Mouse (Mus musculus): ENCODE measurements at regions not wholly inside any gene's neighbourhood (a gene's known extent, or its start where the extent isn't known, plus 50 kb on each side); places are given as distances from the start of the nearest gene placed in this dataset.

GRCm38 (mm10) chr13:59315811-59316210 is 269.2 kb downstream of the Agtpbp1 start:
- DNase-seq (ENCODE audit: low spot score in 2 of 2) = no peak

GRCm38 (mm10) chr13:59314419-59314818 is 270.6 kb downstream of the Agtpbp1 start:
- no peak for DNase-seq (ENCODE audit: low spot score in 2 of 2)

- DNase-seq (ENCODE audit: low spot score in 2 of 2) = no peak
Observed at GRCm38 (mm10) chr13:59313725-59314330, 271.2 kb downstream of the Agtpbp1 start.

- no peak for DNase-seq (ENCODE audit: low spot score in 2 of 2)
Observed at GRCm38 (mm10) chr13:59292905-59293304, 292.1 kb downstream of the Agtpbp1 start.

- DNase-seq (ENCODE audit: low spot score in 2 of 2) = no peak
Observed at GRCm38 (mm10) chr13:59289127-59289526, 295.9 kb downstream of the Agtpbp1 start.

GRCm38 (mm10) chr13:59281199-59281598 is 303.8 kb downstream of the Agtpbp1 start:
- DNase-seq (ENCODE audit: low spot score in 2 of 2) = no peak

- no peak for DNase-seq (ENCODE audit: low spot score in 2 of 2)
Observed at GRCm38 (mm10) chr13:59279136-59279535, 305.9 kb downstream of the Agtpbp1 start.

- DNase-seq (ENCODE audit: low spot score in 2 of 2) = no peak
Observed at GRCm38 (mm10) chr13:59271661-59272060, 313.4 kb downstream of the Agtpbp1 start.

GRCm38 (mm10) chr13:59266854-59267253 is 318.2 kb downstream of the Agtpbp1 start:
- DNase-seq (ENCODE audit: low spot score in 2 of 2) = no peak

GRCm38 (mm10) chr13:59264126-59264525 is 320.9 kb downstream of the Agtpbp1 start:
- no peak for DNase-seq (ENCODE audit: low spot score in 2 of 2)

GRCm38 (mm10) chr13:59261924-59262323 is 323.1 kb downstream of the Agtpbp1 start:
- no peak for DNase-seq (ENCODE audit: low spot score in 2 of 2)

- no peak for DNase-seq (ENCODE audit: low spot score in 2 of 2)
Observed at GRCm38 (mm10) chr13:59255798-59256435, 329.1 kb downstream of the Agtpbp1 start.

- DNase-seq (ENCODE audit: low spot score in 2 of 2) = no peak
Observed at GRCm38 (mm10) chr13:59253667-59254558, 331.1 kb downstream of the Agtpbp1 start.

GRCm38 (mm10) chr13:59251252-59252006 is 333.6 kb downstream of the Agtpbp1 start:
- no peak for DNase-seq (ENCODE audit: low spot score in 2 of 2)

GRCm38 (mm10) chr13:59248411-59248810 is 336.6 kb downstream of the Agtpbp1 start:
- no peak for DNase-seq (ENCODE audit: low spot score in 2 of 2)

GRCm38 (mm10) chr13:59246984-59247537 is 338.0 kb downstream of the Agtpbp1 start:
- no peak for DNase-seq (ENCODE audit: low spot score in 2 of 2)

GRCm38 (mm10) chr13:59246070-59246469 is 339.0 kb downstream of the Agtpbp1 start:
- DNase-seq (ENCODE audit: low spot score in 2 of 2) = no peak

GRCm38 (mm10) chr13:59244622-59245021 is 340.4 kb downstream of the Agtpbp1 start:
- no peak for DNase-seq (ENCODE audit: low spot score in 2 of 2)

- no peak for DNase-seq (ENCODE audit: low spot score in 2 of 2)
Observed at GRCm38 (mm10) chr13:59242671-59243070, 342.4 kb downstream of the Agtpbp1 start.

GRCm38 (mm10) chr13:59238696-59239095 is 346.3 kb downstream of the Agtpbp1 start:
- no peak for DNase-seq (ENCODE audit: low spot score in 2 of 2)

- DNase-seq (ENCODE audit: low spot score in 2 of 2) = no peak
Observed at GRCm38 (mm10) chr13:59235836-59236235, 349.2 kb downstream of the Agtpbp1 start.

Data from gastrocnemius, adult 8-10 months (tissue).